Mouse (Mus musculus) adrenal gland, adult 8-10 months (tissue): ENCODE measurements at regions not wholly inside any gene's neighbourhood (a gene's known extent, or its start where the extent isn't known, plus 50 kb on each side); places are given as distances from the start of the nearest gene placed in this dataset.
"Not testable (repeated sequence)": the region's sequence is repeated elsewhere in the genome, so short reads cannot be mapped to it uniquely, and the experiment has no call there.

ENCODE experiments used
- DNase-seq: peaks from one replicate; pipeline ENCODE4 v3.0.0; 2022
- microRNA-seq, 2 experiments: library from miRNA; unstranded; fragments of <30 nt; microRNA quantifications; one replicate each; pipeline ENCODE4 v1.2.0; 2022

DNA sequence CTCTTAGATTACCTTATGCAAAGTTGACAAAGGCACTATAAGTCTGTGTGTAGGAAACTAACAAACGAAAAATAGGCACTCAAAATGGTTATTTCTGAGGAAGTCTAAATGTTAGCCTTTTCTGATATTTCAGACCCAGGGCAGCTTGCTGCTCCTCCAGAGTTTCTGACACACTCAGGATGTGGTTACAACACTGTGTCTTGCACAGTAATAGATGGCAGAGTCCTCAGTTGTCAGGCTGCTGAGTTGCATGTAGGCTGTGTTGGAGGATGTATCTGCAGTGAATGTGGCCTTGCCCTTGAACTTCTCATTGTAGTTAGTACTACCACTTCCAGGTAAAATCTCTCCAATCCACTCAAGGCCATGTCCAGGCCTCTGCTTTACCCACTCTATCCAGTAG lies 1039.7 kb downstream of the Adam6a start:
- no peak for DNase-seq

DNA sequence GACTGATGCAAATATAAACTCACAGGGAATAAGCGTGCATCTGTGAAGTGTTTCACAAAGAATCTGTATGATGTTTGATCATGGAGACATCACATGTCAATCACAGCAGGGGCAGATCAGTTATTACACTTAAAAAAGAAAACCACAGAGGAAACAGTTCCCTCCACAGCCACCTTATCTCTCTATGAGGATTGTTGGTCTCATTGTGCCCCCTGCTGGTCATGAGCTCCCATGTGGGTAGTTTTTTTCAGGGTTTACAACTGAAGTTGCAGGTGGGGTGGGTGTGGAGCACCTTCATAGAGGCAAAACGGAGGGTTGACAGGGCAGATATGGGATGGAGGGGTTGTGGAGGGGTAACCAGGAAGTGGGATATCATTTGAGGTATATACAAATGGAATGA lies 1043.5 kb downstream of the Adam6a start:
- no peak for DNase-seq

GRCm38 (mm10) chr12:114597672-114598071 lies 1054.0 kb downstream of the Adam6a start:
- no peak for DNase-seq

DNA sequence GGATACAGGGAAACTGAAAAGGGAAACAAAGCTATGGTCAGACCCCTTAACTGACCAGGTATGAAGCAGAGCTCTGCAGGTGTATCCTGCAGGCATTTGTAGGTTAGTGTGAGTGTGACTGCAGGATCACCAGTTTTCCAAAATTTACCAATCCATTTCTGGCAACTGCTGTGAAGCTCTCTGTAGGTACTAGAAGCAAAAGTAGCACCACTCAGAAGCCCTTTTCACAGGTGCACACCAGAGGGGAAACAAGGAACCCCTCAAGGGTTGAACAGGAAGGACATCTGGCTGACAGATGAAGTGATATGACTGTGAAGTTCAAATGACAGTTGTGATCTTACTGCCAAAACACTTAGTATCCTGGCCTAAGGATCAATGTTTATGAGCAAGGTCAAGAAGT lies 1065.5 kb downstream of the Adam6a start:
- DNase-seq: no peak

- no peak for DNase-seq
Observed at GRCm38 (mm10) chr12:114612108-114612507, 1068.4 kb downstream of the Adam6a start.

- DNase-seq: no peak
Observed at GRCm38 (mm10) chr12:114615179-114615578, 1071.5 kb downstream of the Adam6a start.

DNA sequence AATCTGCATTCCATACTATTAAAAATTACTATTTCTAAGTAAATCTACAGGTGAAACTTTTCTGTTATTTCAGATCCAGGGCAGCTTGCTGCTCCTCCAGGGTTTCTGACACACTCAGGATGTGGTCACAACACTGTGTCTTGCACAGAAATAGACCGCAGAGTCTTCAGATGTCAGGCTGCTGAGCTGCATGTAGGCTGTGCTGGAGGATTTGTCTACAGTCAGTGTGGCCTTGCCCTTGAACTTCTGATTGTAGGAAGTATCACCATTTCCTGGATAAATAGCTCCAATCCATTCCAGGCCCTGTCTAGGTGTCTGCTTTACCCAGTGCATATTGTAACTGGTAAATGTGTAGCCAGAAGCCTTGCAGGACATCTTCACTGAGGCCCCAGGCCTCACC lies 1072.0 kb downstream of the Adam6a start:
- DNase-seq: no peak

DNA sequence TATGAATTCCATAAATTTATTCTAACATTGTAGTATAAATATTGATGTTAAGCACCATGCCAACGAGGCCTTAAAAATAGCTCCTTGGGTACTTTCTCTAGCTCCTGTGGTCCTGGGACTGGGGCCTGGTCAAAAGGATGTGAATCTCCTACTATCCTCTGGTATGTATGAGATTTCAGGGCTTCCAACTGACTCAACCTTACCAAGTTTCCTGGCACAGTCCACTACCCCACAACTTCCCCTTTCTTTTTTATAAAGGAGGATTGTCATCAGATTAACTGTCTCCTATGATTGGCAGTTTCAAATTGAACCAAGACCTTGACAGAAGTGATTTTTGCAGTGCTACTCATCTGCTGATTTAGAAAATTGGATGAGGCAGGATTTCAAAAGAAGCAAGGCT lies 1097.4 kb downstream of the Adam6a start:
- no peak for DNase-seq

GRCm38 (mm10) chr12:114646372-114646771 lies 1102.7 kb downstream of the Adam6a start:
- no peak for DNase-seq

DNA sequence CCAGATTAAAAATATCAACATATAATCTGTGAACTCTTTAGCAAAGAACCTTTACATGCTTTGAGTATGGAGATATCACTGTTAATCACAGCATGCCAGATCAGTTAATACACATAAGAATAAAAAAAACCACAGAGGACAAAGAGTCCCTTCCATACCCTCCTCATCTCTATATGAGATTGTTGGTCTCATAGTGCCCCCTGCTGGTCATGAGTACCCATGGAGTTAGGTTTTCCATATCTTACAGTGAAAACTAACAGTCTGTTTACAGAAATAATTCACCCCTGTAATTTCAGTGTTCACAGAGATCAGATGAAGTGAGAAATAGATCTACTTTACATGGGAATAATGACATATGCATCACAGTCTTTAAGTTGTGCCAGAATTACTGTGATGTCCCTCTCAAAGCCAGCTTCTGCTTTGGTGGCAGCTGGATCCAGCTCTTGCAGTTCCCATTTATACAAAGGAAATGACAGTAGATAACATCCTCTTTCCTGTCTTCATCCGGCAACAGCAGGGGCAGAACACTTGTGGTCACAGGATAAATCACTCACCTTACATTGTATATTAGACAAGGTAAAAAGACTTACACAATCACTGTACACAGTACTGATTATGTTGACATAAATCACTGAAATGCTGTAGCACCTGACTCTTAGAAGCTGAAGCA lies 1106.9 kb downstream of the Adam6a start:
- DNase-seq: not testable (repeated sequence)

DNA sequence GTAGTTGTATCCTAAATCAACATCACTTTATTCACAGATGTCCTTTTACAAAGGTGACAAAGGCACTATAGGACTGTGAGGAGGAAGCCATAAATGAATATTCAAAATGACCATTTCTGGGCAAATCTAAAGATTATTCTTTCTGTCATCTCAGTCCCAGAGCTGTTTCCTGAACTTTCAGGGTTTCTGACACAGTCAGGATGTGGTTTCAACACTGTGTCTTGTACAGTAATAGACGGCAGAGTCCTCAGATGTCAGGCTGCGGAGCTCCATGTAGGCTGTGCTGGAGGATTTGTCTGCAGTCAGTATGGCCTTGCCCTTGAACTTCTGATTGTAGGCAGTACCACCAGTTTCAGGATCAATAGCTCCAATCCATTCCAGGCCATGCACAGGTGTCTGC lies 1113.4 kb downstream of the Adam6a start:
- DNase-seq: not testable (repeated sequence)

Small RNA genes in the stretch of these regions (microRNA-seq; reads per million reads assigned to microRNA genes)
- gene Mir7094-1 (0 reads per million in 2 experiments), gene Mir7094-2 (0 reads per million in 2 experiments)
